Mouse (Mus musculus): ENCODE measurements around the gene Pxk.

Gene Pxk

DNA sequence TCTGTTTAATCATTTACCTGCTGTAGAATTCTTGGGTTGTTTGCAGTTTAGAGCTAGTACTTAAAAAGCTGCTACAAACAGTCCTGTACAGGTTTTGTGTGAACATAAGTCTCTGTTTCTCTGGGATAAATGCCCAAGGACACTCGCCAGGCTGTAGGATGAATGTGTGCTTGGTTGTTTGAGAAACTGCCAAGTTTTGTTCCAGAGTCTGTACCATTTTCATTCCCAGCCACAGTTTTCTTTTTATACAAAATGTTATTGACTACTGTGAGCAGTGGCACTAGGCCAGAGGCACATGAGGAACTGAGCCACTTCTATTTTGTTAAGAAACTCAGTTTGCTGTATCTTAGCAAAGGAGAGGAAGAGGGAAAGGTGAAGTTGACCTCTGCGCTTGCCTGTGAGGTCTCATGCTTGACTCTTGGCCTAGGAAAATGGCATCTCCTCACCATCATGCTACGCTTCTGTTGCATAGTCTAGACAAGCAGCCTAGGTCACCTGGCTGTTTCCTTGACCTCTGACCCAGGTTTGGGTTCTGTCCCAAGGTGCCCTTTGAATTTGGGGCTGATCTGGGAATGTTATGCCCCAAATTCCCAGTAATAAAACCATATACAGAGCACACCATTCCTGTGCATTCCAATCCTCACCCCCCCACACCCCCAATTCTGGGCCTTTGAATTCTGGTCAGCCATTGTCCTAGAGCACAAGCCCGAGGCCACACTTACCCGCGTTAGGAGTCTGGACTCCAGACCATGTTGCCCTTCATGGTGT, 88.5 kb downstream of the Pxk start:
- in situ Hi-C loops (cut with MboI; ENCODE audit: low sequenced_read_pairs) = no loop called here

DNA sequence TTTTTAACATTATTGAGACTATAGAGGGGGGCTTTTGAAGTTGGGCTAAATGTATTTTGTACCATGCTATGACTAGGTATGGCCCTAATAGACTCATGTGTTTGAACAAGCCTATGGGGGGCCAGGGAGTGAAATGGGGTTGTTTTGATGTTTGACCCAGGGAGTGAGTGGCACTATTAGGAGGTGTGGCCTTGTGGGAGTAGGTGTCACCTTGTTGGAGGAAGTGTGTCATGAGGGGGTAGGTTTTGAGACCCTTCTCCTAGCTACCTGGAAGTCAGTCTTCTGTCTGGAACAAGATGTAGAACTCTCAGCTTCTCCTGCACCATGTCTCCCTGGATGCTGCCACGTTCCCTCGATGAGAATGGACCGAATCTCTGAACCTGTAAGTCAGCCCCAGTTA, 92.5 kb downstream of the Pxk start:
- in situ Hi-C loops (cut with MboI; ENCODE audit: low sequenced_read_pairs) = no loop called here

GRCm38 (mm10) chr14:8191331-8191965, 93.4 kb downstream of the Pxk start:
- in situ Hi-C loops (cut with MboI; ENCODE audit: low sequenced_read_pairs) = no loop called here

DNA sequence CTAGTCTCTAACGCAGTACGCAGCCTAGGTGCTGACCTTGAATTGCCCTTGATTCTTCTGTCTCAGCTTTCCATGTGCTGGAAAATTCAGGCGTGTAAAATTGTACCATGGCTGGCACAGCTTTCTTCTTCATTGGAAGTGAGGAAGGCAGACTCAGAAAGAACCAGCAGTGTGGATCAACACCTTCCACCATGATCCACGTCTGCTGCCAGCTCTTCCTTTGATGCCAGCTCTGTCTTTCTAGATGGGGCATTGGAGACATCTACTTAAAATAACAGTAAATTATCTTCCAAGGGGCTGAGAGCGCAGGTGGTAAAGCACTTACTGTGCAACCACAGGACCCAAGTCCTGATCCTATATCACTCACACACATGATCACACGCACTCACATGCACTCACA, 94.7 kb downstream of the Pxk start:
- in situ Hi-C loops (cut with MboI; ENCODE audit: low sequenced_read_pairs) = no loop called here

GRCm38 (mm10) chr14:8200769-8201168, 102.8 kb downstream of the Pxk start:
- in situ Hi-C loops (cut with MboI; ENCODE audit: low sequenced_read_pairs) = no loop called here

DNA sequence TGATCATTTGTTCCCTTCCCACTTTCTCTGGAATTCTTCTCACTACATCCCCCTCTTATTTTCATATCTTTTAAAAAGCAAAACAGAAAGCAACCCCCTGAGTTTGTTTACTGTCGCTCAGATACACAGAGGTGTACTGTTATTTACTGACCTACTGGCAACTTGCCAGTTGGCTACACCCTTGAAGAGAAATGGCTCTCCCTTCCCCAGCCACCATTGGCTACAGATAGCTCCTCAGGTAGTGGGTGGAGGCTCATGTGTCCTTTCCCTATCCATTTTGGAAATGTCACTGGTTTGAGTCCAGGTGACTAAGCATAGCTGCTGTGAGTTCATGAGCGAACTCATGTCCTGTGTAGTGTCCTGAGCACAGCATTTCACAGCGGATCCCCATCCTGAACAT, 103.7 kb downstream of the Pxk start:
- in situ Hi-C loops (cut with MboI; ENCODE audit: low sequenced_read_pairs) = no loop called here

DNA sequence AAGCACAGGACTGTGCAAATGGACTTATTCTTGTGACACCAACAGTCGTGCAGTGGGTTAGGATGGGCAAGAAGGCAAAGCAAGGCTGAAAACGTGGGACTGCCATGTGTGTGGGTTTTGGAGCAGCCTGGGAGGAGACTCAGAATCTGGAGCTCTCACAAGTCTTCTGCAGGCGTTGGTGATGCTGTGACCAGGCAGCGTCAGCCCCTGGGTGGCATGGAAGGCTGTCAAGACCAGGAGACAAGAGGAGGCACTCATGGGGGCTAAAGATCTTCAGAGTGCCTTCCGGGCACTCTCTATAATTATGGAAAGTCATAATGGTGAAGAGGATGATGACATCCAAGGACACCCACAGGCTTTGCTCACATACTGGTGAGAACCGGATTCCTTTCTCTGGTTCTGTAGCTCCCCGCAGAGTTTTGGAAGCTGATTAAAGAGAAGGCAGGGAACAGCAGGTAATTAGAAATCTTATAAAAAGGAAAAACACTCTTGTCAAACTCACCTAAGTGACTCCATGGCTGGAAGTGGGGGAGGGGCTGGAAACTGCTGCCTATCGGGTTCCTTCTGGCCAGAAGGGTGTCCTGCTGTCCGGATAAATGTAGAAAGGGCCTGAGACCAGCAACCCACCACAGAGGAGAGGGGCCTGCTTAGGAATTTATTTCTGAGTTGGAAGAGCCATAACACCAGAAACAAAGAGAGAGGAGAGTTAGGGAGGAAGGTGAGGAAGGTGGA, 108.3 kb downstream of the Pxk start:
- in situ Hi-C loops (cut with MboI; ENCODE audit: low sequenced_read_pairs) = no loop called here

DNA sequence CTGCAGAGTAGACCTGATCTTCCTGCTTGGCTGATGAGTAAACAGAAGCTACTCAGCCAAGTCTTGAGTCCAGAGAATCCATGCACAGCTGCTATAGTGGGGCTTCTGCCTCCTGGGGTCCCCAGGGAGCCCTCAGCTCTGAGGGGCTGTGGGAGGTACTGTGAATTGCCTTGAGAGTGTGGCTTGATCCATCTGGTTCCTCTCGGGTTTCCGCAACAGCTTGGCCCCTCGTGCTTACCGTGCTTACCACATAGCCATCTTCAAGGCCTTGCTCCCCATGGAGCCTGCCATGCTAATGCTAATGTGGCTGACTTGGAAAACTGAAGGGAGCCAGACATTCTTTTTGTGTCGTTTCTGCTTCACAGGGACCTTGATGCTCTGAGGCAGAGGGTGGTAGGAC, 109.1 kb downstream of the Pxk start:
- in situ Hi-C loops (cut with MboI; ENCODE audit: low sequenced_read_pairs) = no loop called here

- in situ Hi-C loops (cut with MboI; ENCODE audit: low sequenced_read_pairs) = no loop called here
These were observed 109.5 kb downstream of the Pxk start for GRCm38 (mm10) chr14:8207543-8207942.

DNA sequence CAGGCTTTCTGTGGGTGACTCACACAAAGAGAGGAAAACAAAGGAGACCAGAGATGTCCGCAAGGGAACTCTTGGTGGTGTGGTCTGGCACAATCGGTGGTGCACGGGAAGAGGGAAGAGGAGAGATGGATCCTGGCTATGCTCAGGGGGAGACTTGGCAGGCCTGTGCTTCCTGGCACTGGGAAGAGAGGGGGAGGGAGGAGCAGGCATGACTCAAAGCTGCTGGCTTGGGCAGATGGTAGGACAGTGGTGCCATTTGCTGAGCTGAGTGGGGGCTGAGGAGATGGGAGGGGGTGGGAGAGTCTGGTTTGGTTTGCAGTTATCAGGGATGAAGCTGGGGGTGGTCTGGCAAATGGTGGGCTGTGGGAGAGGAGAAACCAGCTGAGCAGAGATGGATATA, 110.9 kb downstream of the Pxk start:
- in situ Hi-C loops (cut with MboI; ENCODE audit: low sequenced_read_pairs) = no loop called here

GRCm38 (mm10) chr14:8209896-8210295, 111.9 kb downstream of the Pxk start:
- in situ Hi-C loops (cut with MboI; ENCODE audit: low sequenced_read_pairs) = no loop called here

DNA sequence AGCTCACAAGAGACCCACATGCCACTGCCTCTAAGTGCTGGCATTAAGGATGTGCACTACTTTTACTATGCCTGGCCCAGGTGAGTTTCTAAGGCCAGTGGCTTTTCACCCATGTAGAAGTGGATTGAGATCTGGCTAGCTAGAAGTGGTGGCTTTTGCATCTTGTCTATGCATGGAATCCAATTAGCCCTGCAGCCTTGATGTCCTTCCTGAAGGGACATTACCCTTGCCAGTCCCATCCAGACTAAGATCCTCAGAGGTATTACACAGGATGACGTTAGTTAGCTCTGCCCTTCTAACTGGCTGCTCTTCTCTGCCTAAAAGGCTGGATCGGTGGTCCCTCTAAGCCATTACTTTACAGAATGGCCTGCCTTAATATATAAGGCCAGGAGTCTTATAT, 115.0 kb downstream of the Pxk start:
- in situ Hi-C loops (cut with MboI; ENCODE audit: low sequenced_read_pairs) = no loop called here

GRCm38 (mm10) chr14:8213803-8214224, 115.8 kb downstream of the Pxk start, which contains the start of gene Kctd6:
TSS of gene Kctd6 (plus strand) at chr14:8214140.
- in situ Hi-C loops (cut with MboI; ENCODE audit: low sequenced_read_pairs) = no loop called here
